Mouse (Mus musculus): ENCODE data around the gene Emg1. TPM values are rescaled to one million over a fixed set of nuclear protein-coding genes. Genes with fewer than 3 reads are reported as not detected.

The Emg1 gene
- polyA plus RNA-seq, 1 experiment from 2014 or later: 94.1 TPM

DNA sequence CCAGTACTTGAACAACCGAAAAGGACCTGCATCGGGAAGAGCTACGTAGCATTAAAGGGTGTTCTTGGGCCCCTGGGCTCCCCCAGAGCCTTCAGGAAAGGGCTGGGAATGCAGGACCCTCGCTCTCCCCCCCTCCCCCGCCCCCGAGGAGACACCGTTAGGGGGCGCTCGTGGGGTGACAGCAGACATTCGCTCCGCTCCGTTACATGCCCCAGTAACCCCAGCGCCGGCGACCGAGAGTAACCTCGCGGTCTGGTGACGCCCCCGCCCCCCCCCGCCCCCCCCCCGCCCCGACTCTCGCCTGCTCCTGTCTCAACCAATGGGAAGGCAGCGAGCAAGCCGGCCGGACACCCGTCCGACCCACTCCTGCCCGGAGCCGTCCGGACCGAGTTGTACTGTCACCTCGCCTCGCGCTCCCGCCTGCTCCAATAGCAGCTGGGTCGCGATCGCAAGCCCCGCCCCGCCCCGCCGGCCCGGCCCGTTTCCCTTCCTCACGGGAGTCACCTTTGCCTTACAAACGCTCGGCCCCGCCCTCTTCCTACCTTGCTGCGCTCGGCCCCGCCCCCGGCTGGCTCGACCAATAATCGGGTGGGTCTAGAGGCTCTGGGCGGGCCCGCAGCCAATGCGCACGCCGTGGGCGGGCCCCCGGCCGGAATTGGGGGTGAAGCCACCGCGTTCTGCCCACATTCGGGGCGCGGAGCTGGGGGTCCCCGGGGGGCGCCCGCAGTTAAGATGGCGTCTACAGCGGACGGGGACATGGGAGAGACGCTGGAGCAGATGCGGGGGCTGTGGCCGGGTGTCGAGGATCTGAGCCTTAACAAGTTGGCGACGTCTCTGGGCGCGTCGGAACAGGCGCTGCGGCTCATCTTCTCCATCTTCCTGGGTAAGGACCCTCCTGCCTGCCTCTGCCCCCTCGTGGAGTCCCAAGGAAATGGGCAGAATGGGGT is 49.2 kb downstream of the Emg1 start, which contains the start of gene Lpcat3:
TSS of gene Lpcat3 (plus strand) at position 551 of the 947 bp plus-strand sequence.
- DNase-seq (ENCODE audit: low spot score): peak; percentile 95
- no peaks in the 10 kb centered on the region for H3K9me3 ChIP-seq (ENCODE audit: control insufficient read depth, low read length)
- under 1% methylated on average over 68 of the region's 87 CpGs for WGBS
- H3K4me3 ChIP-seq (replicated peaks; ENCODE audit: low read length): peak within 1 kb of the TSS; percentile 65
- peak within 1 kb of the TSS; percentile 71 for H3K9ac ChIP-seq
- H3K36me3 ChIP-seq (replicated peaks; ENCODE audit: control insufficient read depth, insufficient read depth): no peaks in the 10 kb centered on the region
- no peaks in the 10 kb centered on the region for H3K27me3 ChIP-seq (ENCODE audit: control insufficient read depth, insufficient read depth, low read length)
- peak within 1 kb of the TSS; percentile 71 for H3K4me2 ChIP-seq (replicated peaks)
- peaks cover 11% of the 10 kb centered on the region; the same call in 1 of the 2 replicates for H3K4me1 ChIP-seq (replicated peaks; ENCODE audit: control insufficient read depth, insufficient read depth, low read length)
- peak; percentile 98 for ATAC-seq (ENCODE audit: low FRiP score)
- H3K27ac ChIP-seq: peak within 1 kb of the TSS; percentile 84

DNA sequence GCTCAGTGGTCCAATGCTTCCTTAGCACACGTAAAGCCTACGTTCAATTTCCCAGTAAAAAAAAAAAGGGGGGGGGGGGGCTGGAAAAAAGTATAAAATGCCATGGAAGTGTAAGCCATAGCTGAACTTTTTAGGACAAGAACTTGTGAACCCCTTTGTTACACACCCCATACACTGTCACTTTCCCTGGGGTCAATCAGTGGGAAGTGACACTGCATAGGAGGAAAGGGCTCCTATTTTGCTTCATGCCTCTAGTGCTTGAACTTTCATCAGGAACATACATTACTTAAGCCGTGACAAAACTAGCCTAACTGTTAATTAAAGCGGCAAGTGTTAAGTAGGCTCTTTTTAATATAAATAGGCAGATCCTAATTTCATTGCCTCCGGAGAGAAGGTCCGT is 50.0 kb downstream of the Emg1 start:
- 28% methylated on average over 6 of the region's 6 CpGs for WGBS
- H3K9ac ChIP-seq: peak overlapping the region; percentile 71
- peak; percentile 27 for DNase-seq (ENCODE audit: low spot score)

DNA sequence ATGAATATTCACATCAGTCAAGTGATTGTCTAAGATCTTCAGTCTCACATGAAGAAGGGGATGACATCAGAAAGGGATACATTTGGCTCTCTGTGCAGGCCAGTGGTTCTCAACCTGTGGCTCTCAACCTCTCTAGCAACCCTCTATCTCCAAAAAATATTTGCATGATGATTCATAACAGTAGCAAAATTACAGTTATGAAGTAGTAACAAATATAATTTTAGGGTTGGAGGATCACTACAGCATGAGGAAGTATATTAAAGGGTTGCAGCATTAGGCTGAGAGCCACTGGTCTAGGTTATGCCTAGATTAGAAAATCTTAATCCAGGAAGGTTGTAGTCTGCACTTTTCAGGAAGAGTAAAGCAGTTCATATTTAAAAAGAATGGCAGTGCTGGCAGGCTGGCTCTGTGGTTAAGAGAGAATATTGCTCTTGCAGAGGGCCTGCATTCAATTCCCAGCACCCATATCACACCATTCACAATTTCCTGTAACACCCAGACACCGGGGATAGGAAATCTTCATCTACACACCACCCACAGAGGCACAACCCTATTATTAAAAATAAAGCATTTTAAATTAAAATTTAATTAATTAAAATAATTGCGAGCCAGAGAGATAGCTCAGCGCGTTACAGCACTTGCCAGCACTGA is 50.7 kb downstream of the Emg1 start:
- H3K9me3 ChIP-seq (ENCODE audit: control insufficient read depth, low read length): no peaks in the 10 kb centered on the region
- H3K4me3 ChIP-seq (replicated peaks; ENCODE audit: low read length): no peak overlapping the region
- no peak overlapping the region for H3K4me2 ChIP-seq (replicated peaks)
- no peaks in the 10 kb centered on the region for H3K27me3 ChIP-seq (ENCODE audit: control insufficient read depth, insufficient read depth, low read length)
- WGBS: 96% methylated on average over 4 of the region's 4 CpGs
- H3K4me1 ChIP-seq (replicated peaks; ENCODE audit: control insufficient read depth, insufficient read depth, low read length): peaks cover 11% of the 10 kb centered on the region; the same call in 1 of the 2 replicates
- H3K9ac ChIP-seq: no peak overlapping the region
- DNase-seq (ENCODE audit: low spot score) (no peak), ATAC-seq (ENCODE audit: low FRiP score) (no peak)
- H3K27ac ChIP-seq: no peak overlapping the region
- no peaks in the 10 kb centered on the region for H3K36me3 ChIP-seq (replicated peaks; ENCODE audit: control insufficient read depth, insufficient read depth)

More for the DNA sequence above, 50.0 kb downstream of the Emg1 start:
- Histone ChIP-seq H3K4me2 (replicated peaks) (peak overlapping the region; percentile 71), H3K36me3 (replicated peaks; ENCODE audit: control insufficient read depth, insufficient read depth) (no peaks in the 10 kb centered on the region), H3K4me3 (replicated peaks; ENCODE audit: low read length) (peak overlapping the region; percentile 65), H3K27me3 (ENCODE audit: control insufficient read depth, insufficient read depth, low read length) (no peaks in the 10 kb centered on the region), H3K27ac (no peak overlapping the region; the same call in 1 of the 2 replicates), H3K4me1 (replicated peaks; ENCODE audit: control insufficient read depth, insufficient read depth, low read length) (peaks cover 11% of the 10 kb centered on the region; the same call in 1 of the 2 replicates), H3K9me3 (ENCODE audit: control insufficient read depth, low read length) (no peaks in the 10 kb centered on the region)
- no peak for ATAC-seq (ENCODE audit: low FRiP score)

DNA sequence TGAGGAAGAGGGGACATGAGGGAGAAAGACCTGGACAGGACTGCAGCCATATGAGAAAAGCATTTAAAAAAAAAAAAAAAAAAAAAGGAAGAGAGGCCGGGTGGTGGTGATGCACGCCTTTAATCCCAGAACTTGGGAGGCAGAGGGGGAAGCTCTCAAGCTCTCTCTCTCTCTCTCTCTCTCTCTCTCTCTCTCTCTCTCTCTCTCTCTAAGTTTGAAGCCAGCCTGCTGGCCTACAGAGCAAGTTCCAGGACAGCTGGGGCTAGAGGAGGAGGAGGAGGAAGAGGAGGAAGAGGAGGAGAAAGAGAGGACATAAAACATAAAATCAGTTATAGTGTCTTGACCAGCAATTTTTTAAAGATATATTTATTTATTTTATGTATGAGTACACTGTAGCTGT is 53.9 kb downstream of the Emg1 start:
- no peak overlapping the region for H3K4me3 ChIP-seq (replicated peaks; ENCODE audit: low read length)
- WGBS: 100% methylated on average over 1 of the region's 2 CpGs
- peaks cover 7% of the 10 kb centered on the region; the same call in 1 of the 2 replicates for H3K9me3 ChIP-seq (ENCODE audit: control insufficient read depth, low read length)
- H3K4me1 ChIP-seq (replicated peaks; ENCODE audit: control insufficient read depth, insufficient read depth, low read length): no peaks in the 10 kb centered on the region
- no peak overlapping the region for H3K9ac ChIP-seq
- H3K27ac ChIP-seq: no peak overlapping the region
- ATAC-seq (ENCODE audit: low FRiP score) (no peak), DNase-seq (ENCODE audit: low spot score) (no peak)
- no peaks in the 10 kb centered on the region for H3K27me3 ChIP-seq (ENCODE audit: control insufficient read depth, insufficient read depth, low read length)
- H3K4me2 ChIP-seq (replicated peaks): no peak overlapping the region
- H3K36me3 ChIP-seq (replicated peaks; ENCODE audit: control insufficient read depth, insufficient read depth): no peaks in the 10 kb centered on the region

DNA sequence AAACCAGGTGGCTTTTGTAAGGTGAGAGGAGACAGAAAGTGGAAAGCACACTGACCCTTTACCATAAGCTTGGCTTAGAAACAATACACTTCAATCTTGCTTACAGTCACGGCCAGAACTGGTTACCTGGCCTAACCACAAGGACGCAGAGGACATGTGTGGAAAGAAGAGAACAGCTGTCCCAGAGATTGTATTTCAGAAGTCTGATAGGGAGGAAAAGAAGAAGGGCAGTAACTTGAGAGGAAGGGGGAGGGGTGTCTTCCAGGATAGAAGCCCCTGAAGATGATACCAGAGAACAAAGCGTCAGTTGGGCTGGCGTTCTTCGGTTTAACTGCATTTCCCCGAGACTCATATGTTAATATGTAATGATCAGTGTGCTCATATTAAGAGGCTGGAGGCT is 56.1 kb downstream of the Emg1 start:
- ATAC-seq (ENCODE audit: low FRiP score): no peak
- no peak overlapping the region for H3K27ac ChIP-seq
- DNase-seq (ENCODE audit: low spot score): no peak
- 83% methylated on average over 6 of the region's 6 CpGs for WGBS
- no peak overlapping the region for H3K4me3 ChIP-seq (replicated peaks; ENCODE audit: low read length)
- H3K4me1 ChIP-seq (replicated peaks; ENCODE audit: control insufficient read depth, insufficient read depth, low read length): no peaks in the 10 kb centered on the region
- H3K9ac ChIP-seq: no peak overlapping the region
- H3K4me2 ChIP-seq (replicated peaks): no peak overlapping the region
- H3K9me3 ChIP-seq (ENCODE audit: control insufficient read depth, low read length): peaks cover 10% of the 10 kb centered on the region; the same call in 1 of the 2 replicates
- H3K27me3 ChIP-seq (ENCODE audit: control insufficient read depth, insufficient read depth, low read length): no peaks in the 10 kb centered on the region
- no peaks in the 10 kb centered on the region for H3K36me3 ChIP-seq (replicated peaks; ENCODE audit: control insufficient read depth, insufficient read depth)

MicroRNAs within 50 kb of the gene (microRNA counts, 519-probe panel; counts per million panel counts)
- microRNA mmu-miR-141: not detected
- not detected for microRNA mmu-miR-200c

Small RNA genes within 50 kb of the gene (microRNA-seq; reads per million reads assigned to microRNA genes)
- gene Mir141 (4.2 reads per million, percentile 19 among the genes with 10 or more reads in this experiment), gene Mir200c (21.5 reads per million, percentile 36 among the genes with 10 or more reads in this experiment)

Other genes starting within 250 kb of the Emg1 start
- 94.2 and 110 TPM in 2 replicates for gene Clstn3, start 247.4 kb downstream of the Emg1 start, polyA plus RNA-seq (2014; fragmentation: Nextera tagmentation; extraction: Ambion mirVana)
- 0.31 and 0.46 TPM in 2 replicates for gene C1rl, start 219.1 kb downstream of the Emg1 start, polyA plus RNA-seq (2014; fragmentation: Nextera tagmentation; extraction: Ambion mirVana)
- gene C1ra, start 199.8 kb downstream of the Emg1 start, polyA plus RNA-seq (2014; fragmentation: Nextera tagmentation; extraction: Ambion mirVana): 0.20 and 0.26 TPM in 2 replicates
- 0.59 and 0.77 TPM in 2 replicates for gene C1s1, start 169.8 kb downstream of the Emg1 start, polyA plus RNA-seq (2014; fragmentation: Nextera tagmentation; extraction: Ambion mirVana)
- gene C1rb, start 141.9 kb downstream of the Emg1 start, polyA plus RNA-seq (2014; fragmentation: Nextera tagmentation; extraction: Ambion mirVana): not detected in 2 replicates
- gene C1s2, start 76.1 kb downstream of the Emg1 start, polyA plus RNA-seq (2014; fragmentation: Nextera tagmentation; extraction: Ambion mirVana): 0.07 TPM in 1 of 2 replicates, not detected in the other
- 42.4 and 42.9 TPM in 2 replicates for gene Lpcat3, start 49.2 kb downstream of the Emg1 start, polyA plus RNA-seq (2014; fragmentation: Nextera tagmentation; extraction: Ambion mirVana)
- 241 and 242 TPM in 2 replicates for gene Phb2, start 158 bp upstream of the Emg1 start, polyA plus RNA-seq (2014; fragmentation: Nextera tagmentation; extraction: Ambion mirVana)
- 3.5 and 4.3 TPM in 2 replicates for gene Ptpn6, start 26.5 kb upstream of the Emg1 start, polyA plus RNA-seq (2014; fragmentation: Nextera tagmentation; extraction: Ambion mirVana)
- 616 and 701 TPM in 2 replicates for gene Grcc10, start 29.2 kb upstream of the Emg1 start, polyA plus RNA-seq (2014; fragmentation: Nextera tagmentation; extraction: Ambion mirVana)
- not detected in 2 replicates for gene Gm45234, start 43.8 kb upstream of the Emg1 start, polyA plus RNA-seq (2014; fragmentation: Nextera tagmentation; extraction: Ambion mirVana)
- gene Atn1, start 44.3 kb upstream of the Emg1 start, polyA plus RNA-seq (2014; fragmentation: Nextera tagmentation; extraction: Ambion mirVana): 25.9 and 26.0 TPM in 2 replicates
- 142 and 174 TPM in 2 replicates for gene Eno2, start 57.5 kb upstream of the Emg1 start, polyA plus RNA-seq (2014; fragmentation: Nextera tagmentation; extraction: Ambion mirVana)
- gene Lrrc23, start 67.5 kb upstream of the Emg1 start, polyA plus RNA-seq (2014; fragmentation: Nextera tagmentation; extraction: Ambion mirVana): 3.7 and 6.4 TPM in 2 replicates
- gene Spsb2, start 96.5 kb upstream of the Emg1 start, polyA plus RNA-seq (2014; fragmentation: Nextera tagmentation; extraction: Ambion mirVana): 5.2 and 6.6 TPM in 2 replicates
- gene Tpi1, start 102.1 kb upstream of the Emg1 start, polyA plus RNA-seq (2014; fragmentation: Nextera tagmentation; extraction: Ambion mirVana): 413 and 474 TPM in 2 replicates
- 180 and 182 TPM in 2 replicates for gene Usp5, start 117.3 kb upstream of the Emg1 start, polyA plus RNA-seq (2014; fragmentation: Nextera tagmentation; extraction: Ambion mirVana)
- 29.3 and 36.2 TPM in 2 replicates for gene Cdca3, start 117.4 kb upstream of the Emg1 start, polyA plus RNA-seq (2014; fragmentation: Nextera tagmentation; extraction: Ambion mirVana)
- 0.21 and 1.2 TPM in 2 replicates for gene Gnb3, start 128.1 kb upstream of the Emg1 start, polyA plus RNA-seq (2014; fragmentation: Nextera tagmentation; extraction: Ambion mirVana)
- 13.3 and 17.6 TPM in 2 replicates for gene P3h3, start 145.6 kb upstream of the Emg1 start, polyA plus RNA-seq (2014; fragmentation: Nextera tagmentation; extraction: Ambion mirVana)
- 16.6 and 17.6 TPM in 2 replicates for gene Gpr162, start 151.8 kb upstream of the Emg1 start, polyA plus RNA-seq (2014; fragmentation: Nextera tagmentation; extraction: Ambion mirVana)
- 0.27 and 0.35 TPM in 2 replicates for gene Cd4, start 176.0 kb upstream of the Emg1 start, polyA plus RNA-seq (2014; fragmentation: Nextera tagmentation; extraction: Ambion mirVana)
- 2.1 and 2.8 TPM in 2 replicates for gene Lag3, start 199.5 kb upstream of the Emg1 start, polyA plus RNA-seq (2014; fragmentation: Nextera tagmentation; extraction: Ambion mirVana)
- gene Ptms, start 207.9 kb upstream of the Emg1 start, polyA plus RNA-seq (2014; fragmentation: Nextera tagmentation; extraction: Ambion mirVana): 674 and 707 TPM in 2 replicates
- 577 and 614 TPM in 2 replicates for gene Mlf2, start 219.2 kb upstream of the Emg1 start, polyA plus RNA-seq (2014; fragmentation: Nextera tagmentation; extraction: Ambion mirVana)

Measured in hindbrain, embryonic 14.5 days (tissue).